Mouse (Mus musculus): ENCODE data around the gene Mphosph6. TPM values are rescaled to one million over a fixed set of nuclear protein-coding genes. Genes with fewer than 3 reads are reported as not detected.

Mphosph6 gene
- total RNA-seq, 2 experiments from 2014 or later, result 18.3 to 19.3 TPM

DNA sequence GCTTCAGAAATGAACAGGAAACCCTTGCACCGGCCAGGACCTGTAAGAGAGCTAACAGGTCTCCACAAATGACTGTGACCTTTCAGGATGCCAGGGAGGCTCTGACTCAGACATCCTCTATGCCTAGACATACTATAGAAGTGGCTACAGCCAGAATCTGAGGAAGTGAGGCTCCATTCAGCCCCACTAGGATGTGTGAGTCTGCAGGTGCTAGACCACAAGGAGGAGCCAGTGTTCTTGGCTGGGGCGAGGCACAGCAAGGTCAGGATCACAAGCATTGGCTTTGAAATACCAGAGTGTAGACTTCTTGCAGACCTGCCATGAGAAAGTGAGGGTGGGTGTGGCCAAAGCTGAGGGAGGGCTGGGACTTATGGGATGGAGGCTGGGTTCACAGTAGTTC is 29.1 kb downstream of the Mphosph6 start:
- no peak for DNase-seq (ENCODE audit: low spot score in 2 of 2)
- intact Hi-C loops (cut with DNase I), result loop anchor here (5.0 kb wide), 1 partner anchor 90 kb away; no protein-coding TSS in a partner anchor

DNA sequence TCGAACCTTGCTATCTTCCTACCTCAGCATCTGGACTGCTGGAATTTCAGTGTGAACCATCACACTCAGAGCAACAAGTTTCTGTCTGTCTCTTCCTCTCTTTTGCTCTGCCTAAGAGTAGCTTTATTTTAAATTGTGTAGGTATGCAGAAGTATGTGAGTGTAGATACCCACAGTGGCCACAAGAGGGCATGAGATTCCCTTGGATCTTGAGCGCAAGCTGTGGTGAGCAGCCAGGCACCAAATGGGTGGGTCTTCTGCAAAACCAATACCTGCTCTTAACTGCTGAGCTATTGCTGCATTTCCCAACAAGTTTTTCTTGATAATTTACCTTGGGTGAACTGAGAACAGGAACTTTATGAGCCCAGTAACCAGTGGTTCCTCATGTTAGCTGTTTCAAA is 29.6 kb downstream of the Mphosph6 start:
- intact Hi-C loops (cut with DNase I), result loop anchor here (5.0 kb wide), 1 partner anchor 90 kb away; no protein-coding TSS in a partner anchor
- DNase-seq (ENCODE audit: low spot score in 2 of 2), result peak; percentile 57 to 65

DNA sequence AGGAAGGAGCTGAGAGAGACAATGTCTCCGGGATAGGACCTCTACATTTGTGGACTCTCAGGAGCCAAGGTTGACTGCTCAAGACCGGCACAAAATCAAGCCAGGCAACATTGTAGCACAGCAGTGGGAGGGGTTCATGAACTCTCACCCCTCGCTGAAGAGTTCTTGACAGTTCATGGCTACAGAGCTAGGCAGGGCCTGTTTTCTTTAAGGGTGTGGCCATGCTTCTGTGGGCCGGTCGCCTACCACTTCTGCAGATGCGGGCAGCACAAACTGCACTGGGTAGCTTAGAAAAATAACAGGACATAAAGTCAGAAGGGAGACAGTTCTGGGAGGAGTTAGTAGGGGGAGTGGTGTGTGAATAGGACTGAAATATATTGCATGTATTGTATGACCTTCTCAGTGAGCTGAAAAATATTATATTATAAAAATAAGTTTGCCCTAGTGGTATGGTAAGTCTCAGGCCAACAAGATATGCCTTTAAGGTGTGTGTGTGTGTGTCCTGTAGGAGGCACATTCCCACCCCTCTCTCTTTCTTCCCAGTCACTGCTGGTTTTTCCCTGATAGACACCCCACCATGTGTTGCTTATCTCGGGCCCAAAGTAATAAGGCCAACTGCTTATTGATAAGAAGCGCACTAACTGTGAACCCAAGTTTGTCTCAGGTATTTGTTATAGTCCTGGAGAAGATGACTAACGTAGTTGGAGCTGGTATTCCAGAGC is 30.5 kb downstream of the Mphosph6 start:
- DNase-seq (ENCODE audit: low spot score in 2 of 2), result no peak

DNA sequence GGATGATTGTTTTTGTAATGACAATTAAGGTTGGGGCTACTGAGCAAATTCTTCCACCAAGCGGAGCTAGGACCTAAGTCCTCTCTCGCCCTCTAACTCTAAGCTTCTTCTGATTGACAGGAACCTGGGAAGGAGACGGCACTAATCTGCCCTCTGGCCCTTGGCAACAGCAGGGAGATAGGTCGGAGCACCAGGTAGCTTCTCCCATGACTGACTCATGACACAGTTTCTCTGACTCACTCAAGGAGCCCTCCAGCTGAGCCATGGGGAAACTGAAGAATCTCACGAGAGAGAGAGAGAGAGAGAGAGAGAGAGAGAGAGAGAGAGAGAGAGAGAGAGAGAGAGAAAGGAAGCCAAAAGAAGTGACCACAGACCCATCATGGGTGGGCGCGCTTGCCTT is 32.8 kb downstream of the Mphosph6 start:
- DNase-seq (ENCODE audit: low spot score in 2 of 2), result no peak
- intact Hi-C loops (cut with DNase I), result no loop called here

More for the DNA sequence above, 30.5 kb downstream of the Mphosph6 start:
- intact Hi-C loops (cut with DNase I), result loop anchor here (5.0 kb wide), 1 partner anchor 91 kb away; no protein-coding TSS in a partner anchor

DNA sequence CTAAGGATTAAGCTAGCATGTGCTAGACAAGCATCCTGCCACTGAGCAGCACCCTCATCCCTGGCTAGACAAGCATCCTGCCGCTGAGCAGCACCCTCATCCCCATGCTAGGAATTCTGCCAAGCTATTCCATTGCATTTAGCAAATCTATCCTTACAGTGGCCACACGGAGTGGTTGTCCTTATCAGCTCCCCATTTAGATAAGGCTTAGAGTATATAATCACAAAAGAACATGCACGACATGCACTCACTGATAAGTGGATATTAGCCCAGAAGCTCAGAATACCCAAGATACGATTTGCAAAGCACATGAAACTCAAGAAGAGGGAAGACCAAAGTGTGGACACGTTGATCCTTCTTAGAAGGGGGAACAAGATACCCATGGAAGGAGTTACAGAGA is 35.8 kb downstream of the Mphosph6 start:
- no peak for DNase-seq (ENCODE audit: low spot score in 2 of 2)
- intact Hi-C loops (cut with DNase I), result no loop called here

DNA sequence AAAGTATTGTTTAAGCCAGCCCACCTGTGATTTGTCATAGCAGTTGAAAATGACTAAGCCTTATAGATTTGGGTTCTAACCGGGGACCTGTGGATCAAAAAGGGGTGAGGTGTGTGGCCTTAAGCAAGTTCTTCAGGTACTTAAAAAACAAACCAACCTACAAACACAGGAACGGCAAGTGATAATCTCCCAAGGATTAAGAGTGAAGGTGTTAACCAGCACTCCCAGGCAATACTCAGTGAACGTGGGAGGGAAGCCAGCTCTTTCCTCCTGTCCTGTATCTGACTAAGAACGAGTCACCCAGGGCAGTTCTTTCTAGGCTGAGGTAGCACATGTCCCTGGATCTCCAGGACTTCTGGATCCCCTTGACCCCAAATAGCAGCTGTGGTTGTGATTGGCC is 37.1 kb downstream of the Mphosph6 start:
- DNase-seq (ENCODE audit: low spot score in 2 of 2), result no peak
- intact Hi-C loops (cut with DNase I), result no loop called here

DNA sequence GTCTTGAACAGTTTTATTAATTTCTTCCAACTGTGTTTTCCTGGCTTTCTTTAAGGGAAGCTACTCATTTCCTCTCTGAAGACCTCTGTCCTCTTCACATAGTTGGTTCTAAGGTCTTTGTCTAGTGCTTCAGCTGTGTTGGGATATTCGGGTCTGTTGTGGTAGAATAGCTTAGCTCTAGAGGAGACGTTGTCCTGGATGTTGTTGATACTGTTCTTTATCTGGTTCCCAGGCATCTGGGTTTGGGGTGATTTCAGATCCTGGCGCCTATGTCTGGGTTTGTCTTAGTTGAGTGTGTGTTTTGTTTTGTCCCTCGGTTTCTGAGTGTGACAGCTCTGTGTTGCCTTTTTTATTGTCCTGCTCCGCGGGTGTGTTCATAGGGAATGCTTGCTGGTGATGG is 39.0 kb downstream of the Mphosph6 start:
- intact Hi-C loops (cut with DNase I), result no loop called here
- no peak for DNase-seq (ENCODE audit: low spot score in 2 of 2)

DNA sequence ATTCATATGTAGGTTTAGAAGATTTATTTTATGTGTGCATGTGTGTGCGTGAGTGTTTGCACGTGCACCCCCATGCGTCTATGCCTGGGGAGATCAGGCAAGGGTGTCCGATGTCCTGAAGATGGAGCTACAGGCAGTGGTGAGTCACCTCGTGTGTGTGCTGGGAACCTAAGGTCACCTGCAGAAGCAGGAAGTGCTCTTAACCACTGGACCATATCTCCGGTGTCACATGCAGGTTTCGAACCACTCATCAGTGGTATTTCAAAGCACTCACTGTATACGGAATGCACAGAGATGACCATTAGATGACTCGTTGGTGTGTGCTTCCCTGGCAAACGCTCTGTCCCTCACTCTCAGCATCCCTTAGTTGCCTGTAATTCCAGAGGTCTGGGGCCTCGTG is 43.8 kb downstream of the Mphosph6 start:
- no peak for DNase-seq (ENCODE audit: low spot score in 2 of 2)
- intact Hi-C loops (cut with DNase I), result no loop called here

DNA sequence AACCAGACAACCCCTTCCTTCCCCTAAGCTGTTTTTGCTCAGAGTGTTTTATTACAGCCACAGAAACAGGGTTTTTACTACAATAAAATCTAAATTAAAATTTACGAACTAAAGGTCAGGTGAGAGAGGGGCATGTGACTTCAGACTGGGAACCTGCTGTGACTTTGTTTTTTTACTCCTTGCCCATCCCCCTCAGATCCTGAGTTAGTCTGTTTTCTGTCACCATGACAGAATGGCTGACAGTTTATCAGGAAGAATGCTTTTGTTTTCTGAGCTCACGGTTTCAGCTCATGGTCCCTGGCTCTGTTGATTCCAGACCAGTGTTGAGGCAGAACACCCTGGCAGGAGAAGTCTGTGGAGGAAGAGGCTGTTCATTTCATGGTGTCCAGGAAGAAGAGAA is 52.3 kb downstream of the Mphosph6 start:
- DNase-seq (ENCODE audit: low spot score in 2 of 2), result no peak
- intact Hi-C loops (cut with DNase I), result no loop called here

DNA sequence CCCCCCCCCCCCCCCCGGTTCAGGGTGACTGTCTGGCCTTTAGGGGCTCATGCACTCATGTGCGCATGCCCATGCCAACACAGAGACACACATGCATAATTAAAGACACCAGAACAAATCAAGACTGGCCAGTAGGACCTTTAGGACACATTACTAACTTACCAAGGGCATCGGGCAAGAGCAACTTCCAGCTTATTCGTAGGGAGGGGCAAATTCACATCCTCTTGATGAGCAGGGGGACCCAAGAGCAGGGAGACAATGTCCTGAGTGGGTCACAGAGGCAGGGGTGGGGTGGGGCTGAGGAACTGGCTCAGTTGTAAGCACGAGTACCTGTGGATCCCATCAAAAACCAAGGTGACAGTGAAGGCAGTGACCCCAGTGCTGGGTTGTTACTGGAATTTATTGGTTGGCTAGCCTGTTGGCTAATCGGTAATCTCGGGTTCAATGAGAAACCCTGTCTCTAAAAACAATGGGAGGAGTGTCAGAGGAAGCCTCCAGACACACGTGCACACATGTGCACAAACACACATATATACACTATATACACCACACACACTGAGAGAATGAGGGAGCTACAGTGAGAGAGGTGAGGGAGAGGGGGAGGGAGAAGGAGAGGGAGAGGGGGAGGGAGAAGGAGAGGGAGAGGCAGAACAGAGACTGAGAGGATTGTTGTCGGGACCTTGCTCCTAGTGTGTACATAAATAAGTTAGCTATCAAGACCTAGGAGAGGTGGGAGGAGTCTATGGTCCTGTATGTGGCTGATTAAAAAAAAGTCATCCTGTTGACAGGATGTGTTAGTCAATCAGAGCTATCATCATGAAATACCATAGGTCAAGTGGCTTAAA is 53.6 kb downstream of the Mphosph6 start:
- DNase-seq (ENCODE audit: low spot score in 2 of 2), result no peak
- intact Hi-C loops (cut with DNase I), result no loop called here

DNA sequence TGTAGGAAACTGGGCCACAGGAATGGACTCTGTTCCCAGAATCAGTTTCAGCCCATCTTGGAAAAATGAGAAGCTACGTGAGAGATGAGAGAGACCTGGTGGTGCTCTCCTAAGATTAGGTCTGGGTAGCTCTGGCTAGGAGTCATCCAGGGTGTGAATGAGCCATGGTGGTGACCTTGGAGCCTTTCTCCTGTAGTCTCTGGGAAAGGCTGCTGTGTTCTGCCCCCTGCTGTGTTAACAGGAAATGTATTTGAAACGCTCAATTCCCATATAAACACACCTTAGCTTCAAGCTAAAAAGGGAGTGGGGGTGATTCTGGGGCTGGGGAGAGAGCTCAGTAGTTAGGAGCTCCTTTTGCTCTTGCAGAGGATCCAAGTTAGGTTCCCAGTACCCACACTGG is 54.3 kb downstream of the Mphosph6 start:
- intact Hi-C loops (cut with DNase I), result no loop called here
- no peak for DNase-seq (ENCODE audit: low spot score in 2 of 2)

DNA sequence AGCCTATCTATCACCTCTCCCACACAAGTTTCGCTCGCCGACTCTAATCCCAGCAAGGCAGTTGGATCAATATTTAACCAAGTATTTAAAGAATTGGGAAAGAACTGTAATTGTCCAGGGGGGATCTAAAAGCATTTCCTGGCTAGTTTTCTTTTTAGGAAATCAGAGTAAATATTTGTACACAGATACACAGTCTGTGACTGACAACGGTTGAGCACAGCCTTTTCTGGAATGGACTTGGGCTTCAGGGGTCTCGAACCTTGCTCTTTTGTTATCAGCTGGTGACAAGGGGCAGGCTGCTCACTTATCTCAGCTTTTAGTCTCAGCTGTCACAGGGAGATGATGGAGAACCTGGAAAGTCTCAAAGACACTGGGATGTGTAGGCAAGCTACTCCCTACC is 55.1 kb downstream of the Mphosph6 start:
- no peak for DNase-seq (ENCODE audit: low spot score in 2 of 2)
- intact Hi-C loops (cut with DNase I), result no loop called here

DNA sequence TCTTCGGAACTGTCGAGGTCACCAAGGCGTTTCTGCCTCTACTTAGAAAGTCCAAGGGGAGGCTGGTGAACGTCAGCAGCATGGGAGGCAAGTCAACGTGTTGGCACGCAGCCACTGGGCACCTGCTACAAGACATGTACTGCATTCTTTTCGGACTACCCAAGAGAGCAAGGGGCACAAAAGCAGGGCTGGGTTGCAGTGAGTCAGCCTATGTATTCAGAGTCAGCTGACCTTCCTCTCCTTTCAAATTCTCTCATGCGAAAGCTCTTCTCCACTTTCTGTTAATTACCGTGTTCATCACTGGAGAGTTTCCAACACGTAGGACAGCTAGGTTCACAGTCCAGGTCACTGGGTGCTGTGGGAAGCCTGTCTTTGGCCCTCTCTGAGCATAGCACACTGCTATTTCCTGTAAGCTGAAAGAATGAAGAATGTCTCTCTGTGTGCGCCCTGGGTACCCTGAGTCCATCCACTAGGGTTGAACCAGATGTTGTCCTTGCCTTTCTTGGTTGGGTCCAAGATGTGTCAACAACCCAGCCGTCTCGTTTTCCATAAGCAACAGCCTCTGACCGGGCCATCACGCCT is 59.2 kb downstream of the Mphosph6 start:
- DNase-seq (ENCODE audit: low spot score in 2 of 2), result no peak
- intact Hi-C loops (cut with DNase I), result no loop called here

Other genes with a start within 250 kb of the Mphosph6 start
- gene Sdr42e1, start 128.3 kb downstream of the Mphosph6 start, total RNA-seq (2021), result 1 to 10 TPM; 4.1 to 4.9 TPM
- under 1 TPM in 1 of 2 experiments, not detected in 1; 0.26 TPM for gene Hsd17b2, start 100.0 kb downstream of the Mphosph6 start, total RNA-seq (2021)

All from left cerebral cortex, postnatal 14 days (tissue).